Mouse (Mus musculus) myocyte (in vitro differentiated cells): ENCODE measurements around the gene Kcnd3. TPM values are rescaled to one million over a fixed set of nuclear protein-coding genes. Genes with fewer than 3 reads are reported as not detected.

Experiments used
- H3K27me3 ChIP-seq: one replicate; pipeline ENCODE4 v1.6.1; 2011; ENCODE audit not compliant: control insufficient read depth, insufficient read depth, insufficient read length
- H3K36me3 ChIP-seq: one replicate; pipeline ENCODE4 v1.6.1; 2011; ENCODE audit not compliant: control insufficient read depth, insufficient read depth
- H3K4me2 ChIP-seq: one replicate; pipeline ENCODE4 v1.6.1; 2011; ENCODE audit warnings: low read depth, control low read depth
- H3K4me3 ChIP-seq: one replicate; pipeline ENCODE4 v1.5.1; 2011; ENCODE audit warnings: mild to moderate bottlenecking, control low read depth, moderate library complexity
- H3K79me2 ChIP-seq: one replicate; pipeline ENCODE4 v1.6.1; 2011; ENCODE audit not compliant: control insufficient read depth, insufficient read depth
- H3ac ChIP-seq: one replicate; pipeline ENCODE4 v1.6.1; 2011; ENCODE audit not compliant: control insufficient read depth, insufficient read length
- CEBPB ChIP-seq: IDR thresholded peaks from 2 replicates; pipeline ENCODE4 v1.6.1; 2011; ENCODE audit warnings: mild to moderate bottlenecking, moderate library complexity; ENCODE audit not compliant: poor library complexity, insufficient read depth, severe bottlenecking
- E2F4 ChIP-seq: IDR thresholded peaks from one replicate; pipeline ENCODE4 v1.6.1; 2011; ENCODE audit warnings: mild to moderate bottlenecking, control low read depth, moderate library complexity; ENCODE audit not compliant: insufficient read depth
- MAX ChIP-seq: IDR thresholded peaks from one replicate; pipeline ENCODE4 v1.6.1; 2011; ENCODE audit warnings: low read depth, mild to moderate bottlenecking, control low read depth
- MYOD1 ChIP-seq, 3 experiments: IDR thresholded peaks; one replicate each; pipeline ENCODE4 v1.6.1; 2011; ENCODE audit warnings: control low read depth in 2 of 3, low read depth in 2 of 3, mild to moderate bottlenecking in 2 of 3, moderate library complexity in 1 of 3; ENCODE audit not compliant: insufficient read length in 2 of 3, control insufficient read depth in 1 of 3
- MYOG ChIP-seq, 3 experiments: IDR thresholded peaks; one replicate each; pipeline ENCODE4 v1.6.1; 2011; ENCODE audit warnings: control low read depth in 2 of 3, low read depth in 2 of 3, mild to moderate bottlenecking in 2 of 3; ENCODE audit not compliant: insufficient read length in 2 of 3, control insufficient read depth in 1 of 3, insufficient read depth in 1 of 3
- POLR2A ChIP-seq: IDR thresholded peaks from one replicate; pipeline ENCODE4 v1.6.1; 2011; ENCODE audit warnings: low read depth, mild to moderate bottlenecking, control low read depth, moderate library complexity; ENCODE audit not compliant: insufficient read length
- POLR2AphosphoS2 ChIP-seq: IDR thresholded peaks from one replicate; pipeline ENCODE4 v1.6.1; 2011; ENCODE audit warnings: low read depth, control low read depth; ENCODE audit not compliant: insufficient read length
- REST ChIP-seq: IDR thresholded peaks from one replicate; pipeline ENCODE4 v1.6.1; 2011; ENCODE audit warnings: mild to moderate bottlenecking, control low read depth, moderate library complexity; ENCODE audit not compliant: insufficient read depth, insufficient read length
- SRF ChIP-seq: IDR thresholded peaks from one replicate; pipeline ENCODE4 v1.6.1; 2011; ENCODE audit warnings: low read depth; ENCODE audit not compliant: control insufficient read depth, insufficient read length
- TCF12 ChIP-seq: IDR thresholded peaks from one replicate; pipeline ENCODE4 v1.6.1; 2011; ENCODE audit warnings: mild to moderate bottlenecking, control low read depth; ENCODE audit not compliant: poor library complexity, insufficient read depth, severe bottlenecking
- TCF3 ChIP-seq: IDR thresholded peaks from one replicate; pipeline ENCODE4 v1.6.1; 2011; ENCODE audit warnings: low read depth, control low read depth; ENCODE audit not compliant: insufficient read length
- USF1 ChIP-seq: IDR thresholded peaks from one replicate; pipeline ENCODE4 v1.6.1; 2011; ENCODE audit warnings: low read depth, mild to moderate bottlenecking, control low read depth, moderate library complexity
- polyA plus RNA-seq: library from polyadenylated mRNA; unstranded; fragments of >200 nt; fragmentation: generic; extraction: Trizol; gene quantifications from one replicate; pipeline ENCODE4 v1.2.1, GENCODE M21; 2012; ENCODE audit warnings: missing spikeins

The Kcnd3 gene
- polyA plus RNA-seq, 1 experiment, result not detected

DNA sequence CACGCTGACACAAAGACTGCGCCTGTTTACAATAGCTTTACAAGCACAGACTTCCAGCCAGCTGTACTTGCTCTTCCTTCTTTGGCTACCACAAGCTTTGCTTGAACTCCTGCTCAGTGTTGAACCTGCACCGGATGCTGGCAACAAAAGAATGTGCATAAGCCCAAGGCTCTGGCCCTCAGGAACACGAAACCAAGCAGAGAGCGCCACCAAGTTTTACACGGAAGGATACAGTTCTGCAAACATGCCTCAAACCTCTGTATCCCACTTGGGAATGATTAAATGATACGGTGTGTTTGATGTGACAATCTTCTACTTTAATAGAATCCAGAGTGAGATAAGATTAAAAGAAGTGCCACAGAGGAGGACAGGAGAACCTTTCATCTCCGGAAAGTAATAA, 210.9 kb downstream of the Kcnd3 start:
- no peak overlapping the region for H3K4me2 ChIP-seq
- peaks cover 10% of the 10 kb centered on the region for H3K27me3 ChIP-seq
- TF ChIP-seq REST (no peak), TCF3 (no peak), POLR2A (no peak), MAX (no peak), MYOD1 (IDR thresholded peaks at IDR 0.05; ENCODE audit: control insufficient read depth in 1 of 3, insufficient read length in 2 of 3, low read depth in 2 of 3) (no peak), TCF12 (no peak), MYOG (IDR thresholded peaks at IDR 0.05; ENCODE audit: control insufficient read depth in 1 of 3, insufficient read depth in 1 of 3, insufficient read length in 2 of 3, low read depth in 2 of 3) (no peak), USF1 (no peak), CEBPB (no peak), SRF (no peak), POLR2AphosphoS2 (no peak), E2F4 (no peak)
- no peak overlapping the region for H3K4me3 ChIP-seq
- no peaks in the 10 kb centered on the region for H3K36me3 ChIP-seq
- no peaks in the 10 kb centered on the region for H3K79me2 ChIP-seq
- no peak overlapping the region for H3ac ChIP-seq

DNA sequence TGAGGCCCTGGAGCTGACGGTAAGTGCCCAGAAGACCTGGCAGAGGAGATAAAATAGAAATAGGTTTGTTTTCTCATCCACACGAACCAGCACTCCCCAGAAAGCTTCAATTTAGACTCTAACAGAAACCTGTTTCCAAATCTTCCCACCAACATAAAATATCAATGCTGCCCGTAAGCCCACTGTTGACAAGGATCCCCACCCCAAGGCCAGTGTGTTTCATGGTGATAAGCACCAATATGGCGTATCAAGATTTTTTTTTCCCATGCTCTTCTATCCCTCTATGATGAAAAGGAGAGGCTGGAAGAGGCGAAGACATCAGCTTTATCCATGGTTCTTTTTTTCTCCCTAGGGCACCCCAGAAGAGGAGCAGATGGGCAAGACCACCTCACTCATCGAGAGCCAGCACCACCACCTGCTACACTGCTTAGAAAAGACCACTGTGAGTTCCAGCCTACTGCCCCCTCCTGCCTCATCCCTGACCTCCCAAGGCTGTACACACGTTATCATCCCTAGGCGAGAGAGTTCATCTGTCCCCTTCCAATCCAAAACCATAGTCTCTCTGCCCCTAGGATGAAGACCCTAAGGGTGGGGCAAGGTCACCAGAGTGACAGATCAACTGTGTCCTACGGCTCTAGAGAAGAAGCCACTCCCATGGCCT, 213.1 kb downstream of the Kcnd3 start:
- no peaks in the 10 kb centered on the region for H3K36me3 ChIP-seq
- H3K79me2 ChIP-seq, result no peaks in the 10 kb centered on the region
- peaks cover 20% of the 10 kb centered on the region for H3K27me3 ChIP-seq
- no peak overlapping the region for H3K4me3 ChIP-seq
- no peak overlapping the region for H3K4me2 ChIP-seq
- H3ac ChIP-seq, result no peak overlapping the region
- TF ChIP-seq SRF (no peak), POLR2AphosphoS2 (no peak), MAX (no peak), TCF12 (no peak), REST (no peak), POLR2A (no peak), E2F4 (no peak), MYOD1 (IDR thresholded peaks at IDR 0.05; ENCODE audit: control insufficient read depth in 1 of 3, insufficient read length in 2 of 3, low read depth in 2 of 3) (no peak), TCF3 (no peak), USF1 (no peak), MYOG (IDR thresholded peaks at IDR 0.05; ENCODE audit: control insufficient read depth in 1 of 3, insufficient read depth in 1 of 3, insufficient read length in 2 of 3, low read depth in 2 of 3) (no peak), CEBPB (no peak)

DNA sequence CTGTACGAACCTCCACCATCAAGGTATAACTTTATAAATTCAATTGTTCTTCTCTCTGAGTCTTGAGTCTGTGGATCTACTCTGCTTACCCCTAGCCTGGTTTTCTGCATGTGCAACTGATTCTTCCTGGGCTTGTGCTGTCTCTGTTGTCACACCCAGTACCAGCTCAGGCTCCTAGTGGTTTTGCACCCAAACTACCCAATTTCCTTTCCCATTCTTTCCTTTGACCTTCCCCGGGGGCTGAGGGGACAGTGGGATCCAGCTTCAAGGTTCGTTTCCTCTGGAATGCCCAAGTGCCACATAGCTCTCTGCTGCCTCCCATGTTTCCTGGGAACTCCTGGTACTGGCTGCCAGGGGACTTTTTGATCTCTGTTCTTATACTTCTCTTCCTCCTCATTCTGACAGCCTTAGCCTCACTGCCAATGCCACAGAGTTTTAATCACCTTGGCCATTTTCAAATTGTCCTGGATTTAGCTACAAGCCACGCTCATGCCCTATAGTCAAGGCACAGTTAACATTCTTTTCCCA, 214.9 kb downstream of the Kcnd3 start:
- H3K27me3 ChIP-seq, result peaks cover 20% of the 10 kb centered on the region
- H3K79me2 ChIP-seq, result no peaks in the 10 kb centered on the region
- H3K4me3 ChIP-seq, result no peak overlapping the region
- H3K4me2 ChIP-seq, result no peak overlapping the region
- TF ChIP-seq TCF12 (no peak), TCF3 (no peak), MYOD1 (IDR thresholded peaks at IDR 0.05; ENCODE audit: control insufficient read depth in 1 of 3, insufficient read length in 2 of 3, low read depth in 2 of 3) (no peak), REST (no peak), POLR2AphosphoS2 (no peak), POLR2A (no peak), USF1 (no peak), E2F4 (no peak), CEBPB (no peak), MYOG (IDR thresholded peaks at IDR 0.05; ENCODE audit: control insufficient read depth in 1 of 3, insufficient read depth in 1 of 3, insufficient read length in 2 of 3, low read depth in 2 of 3) (no peak), MAX (no peak), SRF (no peak)
- no peaks in the 10 kb centered on the region for H3K36me3 ChIP-seq
- H3ac ChIP-seq, result no peak overlapping the region

DNA sequence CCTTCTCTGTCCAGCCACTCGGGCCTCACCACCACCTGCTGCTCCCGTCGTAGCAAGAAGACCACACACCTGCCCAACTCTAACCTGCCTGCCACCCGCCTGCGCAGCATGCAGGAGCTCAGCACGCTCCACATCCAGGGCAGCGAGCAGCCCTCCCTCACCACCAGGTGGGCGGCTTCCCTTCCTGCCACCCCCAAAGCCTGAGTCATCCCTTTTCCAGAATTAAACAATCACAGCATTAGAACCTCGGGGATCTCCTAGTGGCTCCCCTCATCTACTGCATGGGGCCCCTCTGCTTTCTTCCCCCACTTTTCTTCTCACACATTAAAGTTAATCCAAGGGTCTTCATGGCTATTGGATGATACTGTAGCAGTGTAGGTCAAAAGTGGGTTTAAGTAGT, 216.0 kb downstream of the Kcnd3 start:
- H3K79me2 ChIP-seq, result no peaks in the 10 kb centered on the region
- no peak overlapping the region for H3ac ChIP-seq
- H3K4me2 ChIP-seq, result no peak overlapping the region

More for the DNA sequence above, 216.0 kb downstream of the Kcnd3 start:
- H3K4me3 ChIP-seq, result no peak overlapping the region
- H3K27me3 ChIP-seq, result peaks cover 14% of the 10 kb centered on the region
- TF ChIP-seq USF1 (no peak), MYOG (IDR thresholded peaks at IDR 0.05; ENCODE audit: control insufficient read depth in 1 of 3, insufficient read depth in 1 of 3, insufficient read length in 2 of 3, low read depth in 2 of 3) (no peak), REST (no peak), E2F4 (no peak), MYOD1 (IDR thresholded peaks at IDR 0.05; ENCODE audit: control insufficient read depth in 1 of 3, insufficient read length in 2 of 3, low read depth in 2 of 3) (no peak), TCF12 (no peak), SRF (no peak), MAX (no peak), POLR2A (no peak), TCF3 (no peak), POLR2AphosphoS2 (no peak), CEBPB (no peak)
- H3K36me3 ChIP-seq, result no peaks in the 10 kb centered on the region
